Mouse (Mus musculus): ENCODE measurements around the gene Sp7.
"Not testable (repeated sequence)": the region's sequence is repeated elsewhere in the genome, so short reads cannot be mapped to it uniquely, and the experiment has no call there.

Gene Sp7

GRCm38 (mm10) chr15:102341580-102341979 is 25.4 kb downstream of the Sp7 start:
- peak; percentile 76 for DNase-seq

DNA sequence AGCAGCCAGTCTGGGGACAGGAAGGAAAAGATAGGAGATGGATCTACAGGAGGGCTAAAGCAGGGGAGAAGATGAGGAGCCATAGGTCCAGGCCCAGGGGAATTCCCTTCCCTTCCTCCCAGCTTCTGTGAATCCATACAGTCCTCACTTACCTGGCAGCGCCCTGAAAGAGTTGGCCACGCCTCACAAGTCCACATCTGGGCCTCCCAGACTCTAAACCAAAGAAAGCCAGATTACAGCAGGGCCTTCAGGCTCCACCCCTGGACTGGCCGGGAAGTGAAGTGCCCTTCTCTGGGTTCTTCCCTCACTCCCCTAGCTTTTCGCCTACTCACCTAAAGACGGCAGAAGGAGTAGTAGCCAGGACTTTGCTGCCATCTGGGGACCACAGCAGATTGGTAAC is 27.4 kb downstream of the Sp7 start:
- no peak for DNase-seq

GRCm38 (mm10) chr15:102336946-102337345 is 30.0 kb downstream of the Sp7 start:
- no peak for DNase-seq

GRCm38 (mm10) chr15:102335925-102336324 is 31.1 kb downstream of the Sp7 start:
- DNase-seq = not testable (repeated sequence)

GRCm38 (mm10) chr15:102335254-102335653 is 31.7 kb downstream of the Sp7 start:
- DNase-seq = no peak

DNA sequence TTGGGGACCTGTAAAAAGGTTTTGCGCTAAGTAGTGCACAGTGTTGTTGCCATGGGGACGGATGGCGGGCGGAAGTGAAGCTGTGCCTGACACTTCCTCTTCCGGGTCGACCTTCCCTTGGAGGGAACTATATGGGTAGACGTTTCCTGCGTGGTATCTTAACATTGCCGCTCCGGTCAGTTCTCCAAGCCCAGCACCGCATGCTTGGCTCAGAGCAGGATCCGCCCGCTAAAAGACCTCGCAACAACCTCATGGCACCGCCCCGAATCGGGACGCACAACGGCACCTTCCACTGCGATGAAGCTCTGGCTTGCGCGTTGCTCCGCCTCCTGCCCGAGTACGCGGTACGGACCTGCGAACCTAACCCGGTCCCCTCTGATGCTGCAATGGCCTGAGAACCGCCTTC is 35.4 kb downstream of the Sp7 start, which contains the start of gene Myg1:
TSS of gene Myg1 (plus strand) at position 100 of the 406 bp plus-strand sequence.
- DNase-seq = peak; percentile 90

DNA sequence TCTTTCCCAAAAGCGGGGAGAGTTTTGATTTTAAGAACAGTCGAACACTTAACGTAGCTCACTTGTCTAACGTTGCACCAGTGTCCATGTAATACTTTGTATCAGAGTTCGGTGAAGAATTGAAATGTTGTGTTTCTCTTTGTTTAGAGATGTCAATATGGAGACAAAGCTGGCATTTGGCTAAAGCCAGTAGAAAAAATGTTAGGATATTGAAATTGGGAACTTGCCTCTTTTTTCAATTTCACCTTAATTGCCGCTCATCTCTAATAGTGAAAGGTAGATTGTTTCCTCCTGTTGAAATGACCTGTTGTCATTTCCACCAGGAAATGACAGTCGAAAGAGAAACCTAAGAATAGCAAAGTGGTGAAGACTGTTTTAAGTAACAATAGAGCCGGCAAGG is 40.1 kb downstream of the Sp7 start:
- no peak for DNase-seq

DNA sequence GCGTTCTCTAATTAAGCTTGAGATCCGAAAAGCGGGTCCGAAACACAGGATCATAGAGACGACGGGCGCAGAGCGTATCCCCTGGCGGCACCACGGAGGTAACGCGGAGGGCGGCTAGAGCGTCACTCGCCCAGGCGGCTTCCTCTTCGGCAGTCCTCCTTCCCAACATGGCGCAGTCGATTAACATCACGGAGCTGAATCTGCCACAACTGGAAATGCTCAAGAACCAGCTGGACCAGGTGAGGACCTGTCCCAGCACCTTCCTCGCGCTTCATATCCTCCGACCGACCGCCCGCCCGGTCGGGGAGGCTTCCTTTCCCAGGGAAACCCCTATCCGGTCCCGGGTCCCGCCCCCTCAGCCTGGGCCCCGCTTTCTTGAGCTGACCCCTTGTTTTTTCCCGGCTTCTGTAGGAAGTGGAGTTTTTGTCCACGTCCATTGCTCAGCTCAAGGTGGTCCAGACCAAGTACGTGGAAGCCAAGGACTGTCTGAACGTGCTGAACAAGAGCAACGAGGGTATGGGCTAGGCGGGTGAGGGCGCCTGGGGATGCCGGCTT is 40.9 kb downstream of the Sp7 start, which contains the start of gene Pfdn5:
TSS of gene Pfdn5 (plus strand) at position 95 of the 555 bp plus-strand sequence.
- DNase-seq = peak; percentile 93

DNA sequence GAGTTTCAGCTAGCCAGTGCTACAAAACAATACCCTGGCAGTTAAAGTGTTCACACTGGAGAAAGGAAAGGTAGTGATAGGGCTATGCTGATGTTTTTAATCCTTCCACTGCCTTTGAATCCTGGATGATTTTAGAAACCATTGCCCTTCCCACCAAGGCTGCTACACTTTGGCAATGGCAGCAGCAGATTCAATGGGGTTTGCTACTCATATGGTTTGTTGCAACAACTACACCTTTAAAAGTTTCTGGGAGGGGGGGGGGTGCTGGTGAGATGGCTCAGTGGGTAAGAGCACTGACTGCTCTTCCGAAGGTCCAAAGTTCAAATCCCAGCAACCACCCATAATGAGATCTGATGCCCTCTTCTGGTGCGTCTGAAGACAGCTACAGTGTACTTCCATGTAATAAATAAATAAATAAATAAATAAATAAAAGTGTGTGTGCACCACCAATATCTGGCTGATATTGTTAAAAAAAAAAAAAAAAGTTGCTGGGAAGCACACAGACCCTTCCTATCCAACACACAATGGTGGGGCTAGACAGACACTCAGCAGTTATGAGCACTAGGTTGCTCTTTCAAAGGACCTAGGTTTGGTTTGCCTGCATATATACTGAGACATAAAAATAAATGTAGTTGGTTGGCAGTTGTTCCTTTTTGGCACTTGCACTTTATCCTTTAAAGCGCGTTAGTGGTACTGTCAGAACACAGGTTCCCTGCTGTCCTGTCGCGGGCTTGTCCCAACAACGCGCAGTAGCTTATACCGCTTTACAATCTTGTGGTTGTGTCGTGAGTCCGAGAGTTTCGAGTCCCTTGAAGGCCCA is 42.1 kb downstream of the Sp7 start:
- DNase-seq = no peak

DNA sequence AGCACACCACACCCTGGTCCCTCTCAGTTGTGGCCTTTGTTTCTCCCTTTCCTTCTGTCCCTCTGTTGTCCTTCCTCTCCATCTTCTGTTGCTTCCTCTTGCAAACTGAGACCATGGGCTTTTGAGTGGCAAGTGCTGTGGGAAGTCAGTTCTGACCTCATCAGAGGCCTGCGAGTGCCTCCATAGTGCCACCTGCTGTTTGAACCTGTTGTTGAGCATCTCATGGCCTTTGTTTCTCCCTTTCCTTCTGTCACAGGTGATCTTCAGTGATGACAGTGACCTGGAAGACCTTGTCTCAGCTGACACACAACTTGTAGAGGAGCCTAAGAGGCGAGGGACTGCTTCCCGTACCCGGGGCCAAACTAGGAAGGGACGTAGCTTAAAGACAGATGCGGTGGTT is 50.7 kb downstream of the Sp7 start:
- DNase-seq = peak; percentile 82

DNA sequence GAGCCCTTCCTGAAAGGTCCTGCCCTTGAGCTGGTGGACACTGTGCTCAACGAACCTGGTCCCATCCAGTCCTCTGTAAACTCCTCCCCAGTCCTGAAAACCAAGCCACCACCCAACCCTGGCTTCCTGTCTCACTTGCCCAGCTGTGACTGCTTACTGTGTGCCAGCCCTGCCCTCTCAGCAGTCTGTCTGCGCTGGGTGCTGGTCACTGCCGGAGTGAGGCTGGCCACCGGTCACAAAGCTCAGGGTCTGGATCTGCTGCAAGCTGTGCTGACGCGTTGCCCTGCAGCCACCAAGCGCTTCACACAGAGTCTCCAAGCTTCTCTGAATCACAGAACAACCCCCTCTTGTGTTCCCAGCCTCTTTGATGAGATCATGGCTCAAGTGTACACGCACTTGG is 51.7 kb downstream of the Sp7 start:
- no peak for DNase-seq

DNA sequence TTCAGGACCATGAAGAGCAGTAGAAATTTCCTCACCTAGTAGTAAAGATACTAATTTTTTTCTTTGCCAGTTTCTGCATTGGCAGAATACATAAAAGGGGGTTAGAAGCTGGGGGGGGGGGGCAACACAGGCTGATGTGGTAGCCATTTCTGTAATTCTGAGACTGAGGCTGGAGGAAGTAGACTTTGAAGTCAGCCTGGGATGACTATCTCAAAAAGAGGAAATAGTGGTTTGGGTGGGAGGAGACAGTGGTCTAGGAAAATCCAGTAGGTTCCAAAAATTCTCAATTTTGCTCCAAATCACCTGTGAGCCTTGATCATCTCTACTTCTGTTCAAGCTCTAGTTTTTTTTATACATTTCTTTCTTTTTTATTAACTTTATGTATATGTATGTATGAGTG is 55.5 kb downstream of the Sp7 start:
- DNase-seq = no peak

GRCm38 (mm10) chr15:102310074-102310845 is 56.7 kb downstream of the Sp7 start:
- peak; percentile 88 for DNase-seq

- DNase-seq = no peak
These were observed 58.3 kb downstream of the Sp7 start for GRCm38 (mm10) chr15:102308717-102309116.
